Mouse (Mus musculus) liver, postnatal 0 days (tissue): Measurements from ENCODE around the gene Mgp.

ENCODE experiments used
- CTCF ChIP-seq: sonication (generic); IDR thresholded peaks from 2 replicates; pipeline ENCODE4 v1.5.1; 2016; ENCODE audit warnings: antibody characterized with exemption, low read depth
- EP300 ChIP-seq: IDR thresholded peaks from 2 replicates; pipeline ENCODE4 v1.6.1; 2016; ENCODE audit warnings: antibody characterized with exemption, low read depth, mild to moderate bottlenecking

GRCm38 (mm10) chr6:136892002-136892401 lies 16.4 kb upstream of the Mgp start:
- TF ChIP-seq EP300 (no peak), CTCF (no peak)
